Mouse (Mus musculus): ENCODE measurements around the gene Swi5.

- TF ChIP-seq EP300 (IDR thresholded peaks at IDR 0.05; ENCODE audit: low read depth): no peak
- no peak for TF ChIP-seq CTCF (IDR thresholded peaks at IDR 0.05; ENCODE audit: low read depth)
Measured at GRCm38 (mm10) chr2:32315751-32316150, 27.9 kb upstream of the Swi5 start.
